Mouse (Mus musculus): ENCODE measurements around the gene Cacna1a. TPM values are rescaled to one million over a fixed set of nuclear protein-coding genes. Genes with fewer than 3 reads are reported as not detected.
A peak's percentile ranks its signal among the peaks of the same experiment; 100 is the strongest.

Gene Cacna1a
- polyA plus RNA-seq, 1 experiment from 2014 or later: 6.3 TPM

GRCm38 (mm10) chr8:84567541-84567940 lies 179.3 kb downstream of the Cacna1a start:
- ATAC-seq (ENCODE audit: low FRiP score): no peak
- no peaks in the 10 kb centered on the region for H3K9me3 ChIP-seq (ENCODE audit: control insufficient read depth, low read length)
- no peaks in the 10 kb centered on the region for H3K4me1 ChIP-seq (ENCODE audit: control insufficient read depth, insufficient read depth, low read length)
- no peaks in the 10 kb centered on the region for H3K27me3 ChIP-seq (ENCODE audit: control insufficient read depth, insufficient read depth, low read length)
- DNase-seq (ENCODE audit: low spot score, missing footprints): no peak
- H3K27ac ChIP-seq (ENCODE audit: low read depth, low read length): no peak overlapping the region
- no peak overlapping the region for H3K4me2 ChIP-seq
- H3K9ac ChIP-seq (ENCODE audit: low read length): no peak overlapping the region
- H3K36me3 ChIP-seq (ENCODE audit: control insufficient read depth, insufficient read depth, low read length): no peaks in the 10 kb centered on the region
- H3K4me3 ChIP-seq (ENCODE audit: low read depth, low read length): no peak overlapping the region
- WGBS: 81% methylated on average over 19 of the region's 19 CpGs

GRCm38 (mm10) chr8:84568737-84569136 lies 180.5 kb downstream of the Cacna1a start:
- DNase-seq (ENCODE audit: low spot score, missing footprints): no peak
- H3K27ac ChIP-seq (ENCODE audit: low read depth, low read length): no peak overlapping the region
- no peak overlapping the region for H3K9ac ChIP-seq (ENCODE audit: low read length)
- whole genome bisulfite sequencing: 86% methylated on average over 8 of the region's 8 CpGs
- H3K36me3 ChIP-seq (ENCODE audit: control insufficient read depth, insufficient read depth, low read length): no peaks in the 10 kb centered on the region
- no peak for ATAC-seq (ENCODE audit: low FRiP score)
- no peaks in the 10 kb centered on the region for H3K9me3 ChIP-seq (ENCODE audit: control insufficient read depth, low read length)
- no peaks in the 10 kb centered on the region for H3K4me1 ChIP-seq (ENCODE audit: control insufficient read depth, insufficient read depth, low read length)
- no peak overlapping the region for H3K4me3 ChIP-seq (ENCODE audit: low read depth, low read length)
- H3K27me3 ChIP-seq (ENCODE audit: control insufficient read depth, insufficient read depth, low read length): no peaks in the 10 kb centered on the region
- H3K4me2 ChIP-seq: no peak overlapping the region

- Histone ChIP-seq H3K27ac (ENCODE audit: low read depth, low read length) (no peak overlapping the region), H3K9me3 (ENCODE audit: control insufficient read depth, low read length) (no peaks in the 10 kb centered on the region), H3K9ac (ENCODE audit: low read length) (no peak overlapping the region), H3K4me2 (no peak overlapping the region), H3K36me3 (ENCODE audit: control insufficient read depth, insufficient read depth, low read length) (no peaks in the 10 kb centered on the region; the same call in 1 of the 2 replicates), H3K4me1 (ENCODE audit: control insufficient read depth, insufficient read depth, low read length) (no peaks in the 10 kb centered on the region), H3K27me3 (ENCODE audit: control insufficient read depth, insufficient read depth, low read length) (no peaks in the 10 kb centered on the region), H3K4me3 (ENCODE audit: low read depth, low read length) (no peak overlapping the region)
- DNase-seq (ENCODE audit: low spot score, missing footprints) (peak; percentile 86), ATAC-seq (ENCODE audit: low FRiP score) (no peak)
- 47% methylated on average over 25 of the region's 25 CpGs for WGBS
Observed at GRCm38 (mm10) chr8:84569921-84570673, 181.9 kb downstream of the Cacna1a start.

GRCm38 (mm10) chr8:84577432-84577831 lies 189.2 kb downstream of the Cacna1a start:
- Histone ChIP-seq H3K9ac (ENCODE audit: low read length) (no peak overlapping the region), H3K27me3 (ENCODE audit: control insufficient read depth, insufficient read depth, low read length) (no peaks in the 10 kb centered on the region), H3K9me3 (ENCODE audit: control insufficient read depth, low read length) (no peaks in the 10 kb centered on the region), H3K4me1 (ENCODE audit: control insufficient read depth, insufficient read depth, low read length) (no peaks in the 10 kb centered on the region), H3K27ac (ENCODE audit: low read depth, low read length) (no peak overlapping the region), H3K4me2 (no peak overlapping the region), H3K4me3 (ENCODE audit: low read depth, low read length) (no peak overlapping the region), H3K36me3 (ENCODE audit: control insufficient read depth, insufficient read depth, low read length) (no peaks in the 10 kb centered on the region; the same call in 1 of the 2 replicates)
- ATAC-seq (ENCODE audit: low FRiP score) (no peak), DNase-seq (ENCODE audit: low spot score, missing footprints) (no peak)
- 88% methylated on average over 4 of the region's 4 CpGs for WGBS

GRCm38 (mm10) chr8:84579595-84579994 lies 191.4 kb downstream of the Cacna1a start:
- Histone ChIP-seq H3K4me3 (ENCODE audit: low read depth, low read length) (no peak overlapping the region), H3K9me3 (ENCODE audit: control insufficient read depth, low read length) (no peaks in the 10 kb centered on the region), H3K27me3 (ENCODE audit: control insufficient read depth, insufficient read depth, low read length) (no peaks in the 10 kb centered on the region), H3K36me3 (ENCODE audit: control insufficient read depth, insufficient read depth, low read length) (no peaks in the 10 kb centered on the region; the same call in 1 of the 2 replicates), H3K27ac (ENCODE audit: low read depth, low read length) (no peak overlapping the region), H3K4me2 (no peak overlapping the region), H3K4me1 (ENCODE audit: control insufficient read depth, insufficient read depth, low read length) (no peaks in the 10 kb centered on the region), H3K9ac (ENCODE audit: low read length) (no peak overlapping the region)
- ATAC-seq (ENCODE audit: low FRiP score) (peak; percentile 50; the same call in 1 of the 2 replicates), DNase-seq (ENCODE audit: low spot score, missing footprints) (peak; percentile 95)
- WGBS: 8% methylated on average over 3 of the region's 3 CpGs

GRCm38 (mm10) chr8:84585311-84585710 lies 197.1 kb downstream of the Cacna1a start:
- no peak overlapping the region for H3K4me3 ChIP-seq (ENCODE audit: low read depth, low read length)
- H3K27ac ChIP-seq (ENCODE audit: low read depth, low read length): no peak overlapping the region
- no peaks in the 10 kb centered on the region for H3K36me3 ChIP-seq (ENCODE audit: control insufficient read depth, insufficient read depth, low read length)
- H3K9ac ChIP-seq (ENCODE audit: low read length): no peak overlapping the region
- H3K4me1 ChIP-seq (ENCODE audit: control insufficient read depth, insufficient read depth, low read length): no peaks in the 10 kb centered on the region
- no peaks in the 10 kb centered on the region for H3K27me3 ChIP-seq (ENCODE audit: control insufficient read depth, insufficient read depth, low read length)
- no peak for DNase-seq (ENCODE audit: low spot score, missing footprints)
- no peaks in the 10 kb centered on the region for H3K9me3 ChIP-seq (ENCODE audit: control insufficient read depth, low read length)
- no peak for ATAC-seq (ENCODE audit: low FRiP score)
- 45% methylated on average over 1 of the region's 1 CpGs for WGBS
- no peak overlapping the region for H3K4me2 ChIP-seq

- no peak overlapping the region for H3K4me2 ChIP-seq
- H3K36me3 ChIP-seq (ENCODE audit: control insufficient read depth, insufficient read depth, low read length): no peaks in the 10 kb centered on the region
- ATAC-seq (ENCODE audit: low FRiP score) (no peak), DNase-seq (ENCODE audit: low spot score, missing footprints) (no peak)
- no peak overlapping the region for H3K4me3 ChIP-seq (ENCODE audit: low read depth, low read length)
- H3K27me3 ChIP-seq (ENCODE audit: control insufficient read depth, insufficient read depth, low read length): no peaks in the 10 kb centered on the region
- no peaks in the 10 kb centered on the region for H3K9me3 ChIP-seq (ENCODE audit: control insufficient read depth, low read length)
- 81% methylated on average over 2 of the region's 2 CpGs for WGBS
- no peak overlapping the region for H3K9ac ChIP-seq (ENCODE audit: low read length)
- no peak overlapping the region for H3K27ac ChIP-seq (ENCODE audit: low read depth, low read length)
- H3K4me1 ChIP-seq (ENCODE audit: control insufficient read depth, insufficient read depth, low read length): no peaks in the 10 kb centered on the region
Observed at GRCm38 (mm10) chr8:84586221-84586620, 198.0 kb downstream of the Cacna1a start.

GRCm38 (mm10) chr8:84588498-84588897 lies 200.3 kb downstream of the Cacna1a start:
- no peak overlapping the region for H3K4me3 ChIP-seq (ENCODE audit: low read depth, low read length)
- H3K4me2 ChIP-seq: no peak overlapping the region
- no peak overlapping the region for H3K27ac ChIP-seq (ENCODE audit: low read depth, low read length)
- no peak overlapping the region for H3K9ac ChIP-seq (ENCODE audit: low read length)
- WGBS: 85% methylated on average over 11 of the region's 11 CpGs
- ATAC-seq (ENCODE audit: low FRiP score) (no peak), DNase-seq (ENCODE audit: low spot score, missing footprints) (no peak)
- H3K9me3 ChIP-seq (ENCODE audit: control insufficient read depth, low read length): no peaks in the 10 kb centered on the region
- H3K36me3 ChIP-seq (ENCODE audit: control insufficient read depth, insufficient read depth, low read length): no peaks in the 10 kb centered on the region
- H3K27me3 ChIP-seq (ENCODE audit: control insufficient read depth, insufficient read depth, low read length): no peaks in the 10 kb centered on the region
- H3K4me1 ChIP-seq (ENCODE audit: control insufficient read depth, insufficient read depth, low read length): 0 out of 2 replicates have a peak, but pooled peaks cover 2% of the 10 kb centered on the region

GRCm38 (mm10) chr8:84592015-84592662 lies 203.9 kb downstream of the Cacna1a start:
- peak; percentile 6; the same call in 1 of the 2 replicates for ATAC-seq (ENCODE audit: low FRiP score)
- no peak overlapping the region for H3K4me2 ChIP-seq
- H3K9ac ChIP-seq (ENCODE audit: low read length): no peak overlapping the region
- H3K27ac ChIP-seq (ENCODE audit: low read depth, low read length): no peak overlapping the region
- DNase-seq (ENCODE audit: low spot score, missing footprints): peak; percentile 99
- H3K9me3 ChIP-seq (ENCODE audit: control insufficient read depth, low read length): no peaks in the 10 kb centered on the region
- no peak overlapping the region for H3K4me3 ChIP-seq (ENCODE audit: low read depth, low read length)
- no peaks in the 10 kb centered on the region for H3K36me3 ChIP-seq (ENCODE audit: control insufficient read depth, insufficient read depth, low read length)
- no peaks in the 10 kb centered on the region for H3K27me3 ChIP-seq (ENCODE audit: control insufficient read depth, insufficient read depth, low read length)
- WGBS: 21% methylated on average over 15 of the region's 15 CpGs
- 0 out of 2 replicates have a peak, but pooled peaks cover 2% of the 10 kb centered on the region for H3K4me1 ChIP-seq (ENCODE audit: control insufficient read depth, insufficient read depth, low read length)
